Mouse (Mus musculus) right cerebral cortex, adult 2 months (tissue): ENCODE data around the gene Zbtb11.
"Not testable (repeated sequence)": the region's sequence is repeated elsewhere in the genome, so short reads cannot be mapped to it uniquely, and the experiment has no call there.

ENCODE experiments used
- DNase-seq, 2 experiments: peaks; one replicate each; pipeline ENCODE4 v3.0.0; 2021 to 2022; ENCODE audit warnings: low spot score in 2 of 2

Gene Zbtb11

GRCm38 (mm10) chr16:56038090-56038489 is 64.4 kb downstream of the Zbtb11 start:
- no peak for DNase-seq

GRCm38 (mm10) chr16:56048038-56048437 is 74.4 kb downstream of the Zbtb11 start, which contains the start of gene Senp7:
Gene Senp7 (plus strand): TSS chr16:56048338.
- DNase-seq, result not testable (repeated sequence)

DNA sequence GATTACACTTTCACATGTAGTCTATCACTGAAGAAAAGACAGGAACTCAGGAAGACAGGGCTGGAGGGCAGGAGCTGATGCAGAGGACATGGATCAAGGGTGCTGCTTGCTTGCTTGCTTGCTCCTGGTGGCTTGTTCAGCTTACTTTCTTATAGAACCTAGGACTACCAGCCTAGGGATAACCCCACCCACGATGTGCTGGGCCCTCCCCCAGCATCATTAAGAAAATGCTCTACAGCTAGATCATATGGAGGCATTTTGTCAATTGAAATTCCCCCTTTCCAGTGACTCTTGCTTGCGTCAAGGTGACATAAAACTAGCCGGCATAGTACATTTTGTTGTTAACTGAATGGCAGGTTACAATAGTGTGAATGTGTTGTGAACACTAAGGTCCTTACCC is 82.2 kb downstream of the Zbtb11 start:
- DNase-seq, result no peak

DNA sequence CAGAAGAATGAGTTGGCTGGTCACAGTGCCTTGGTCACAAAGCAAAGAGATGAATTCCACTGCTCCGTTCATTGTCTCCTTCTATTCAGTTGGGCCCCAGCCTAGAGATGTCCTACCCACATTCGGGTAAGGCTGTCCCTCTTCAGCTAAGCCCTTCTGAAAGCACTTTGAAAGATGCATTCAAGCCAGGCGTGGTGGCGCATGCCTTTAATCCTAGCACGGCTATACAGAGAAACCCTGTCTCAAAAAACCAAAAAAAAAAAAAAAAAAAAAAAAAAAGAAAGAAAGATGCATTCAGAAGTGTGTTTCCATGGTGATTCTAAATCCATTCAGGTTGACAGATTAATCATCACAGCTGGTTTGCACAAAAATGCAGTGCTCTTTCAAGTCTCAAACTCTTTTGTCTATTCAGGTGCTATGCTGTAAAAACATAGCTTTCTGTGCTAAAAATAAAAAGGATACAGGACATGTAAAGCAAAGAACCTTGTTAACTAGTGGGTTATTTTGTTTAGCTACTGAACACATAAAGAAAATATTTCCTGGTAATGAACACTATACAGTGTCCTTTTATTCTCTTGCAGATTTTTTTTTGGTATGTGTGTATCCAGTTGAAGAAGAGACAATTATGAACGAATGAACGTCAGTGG is 83.4 kb downstream of the Zbtb11 start:
- DNase-seq, result no peak

DNA sequence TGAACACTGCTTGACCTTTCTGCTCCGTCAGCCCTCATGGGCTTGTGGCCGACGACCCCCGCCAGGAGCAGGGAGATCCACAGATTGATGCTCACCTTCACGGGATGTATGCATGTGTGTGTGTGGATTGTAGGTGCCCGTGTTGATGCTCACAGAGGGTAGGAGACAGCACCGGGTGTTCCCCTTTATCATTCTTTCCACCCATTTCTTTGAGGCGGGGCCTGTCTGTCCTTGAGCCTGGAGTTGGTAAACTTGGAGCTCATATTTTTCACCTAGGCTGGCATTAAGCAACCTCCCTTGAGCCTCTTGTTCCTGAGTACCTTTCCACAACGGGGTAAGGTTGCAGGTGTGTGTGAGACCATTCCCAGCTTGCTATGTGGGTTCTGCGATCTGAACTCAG is 84.5 kb downstream of the Zbtb11 start:
- DNase-seq, result no peak
